Mouse (Mus musculus) erythroblast, embryonic 14.5 days (primary cell): ENCODE data around the gene Mocs1. TPM values are rescaled to one million over a fixed set of nuclear protein-coding genes. Genes with fewer than 3 reads are reported as not detected.

Experiments
- H3K27me3 ChIP-seq: 2 replicates; pipeline ENCODE4 v1.6.1; 2012; ENCODE audit warnings: inconsistent platforms; ENCODE audit not compliant: control insufficient read depth
- H3K36me3 ChIP-seq: 2 replicates; pipeline ENCODE4 v1.6.1; 2012; ENCODE audit warnings: mild to moderate bottlenecking, inconsistent platforms; ENCODE audit not compliant: control insufficient read depth
- H3K4me1 ChIP-seq: 2 replicates; pipeline ENCODE4 v1.6.1; 2012; ENCODE audit warnings: inconsistent platforms; ENCODE audit not compliant: control insufficient read depth
- H3K4me3 ChIP-seq: replicated peaks from 2 replicates; pipeline ENCODE3; 2012; ENCODE audit warnings: moderate library complexity, mild to moderate bottlenecking, inconsistent platforms
- H3K9me3 ChIP-seq: 2 replicates; pipeline ENCODE4 v1.6.1; 2012; ENCODE audit warnings: low read length, inconsistent platforms, mixed read lengths; ENCODE audit not compliant: control insufficient read depth
- GATA1 ChIP-seq: IDR thresholded peaks from 2 replicates; pipeline ENCODE4 v1.6.1; 2012; ENCODE audit warnings: low read length, inconsistent platforms, mixed read lengths
- TAL1 ChIP-seq: IDR thresholded peaks from 3 replicates; pipeline ENCODE4 v1.6.1; 2012; ENCODE audit warnings: low read length, inconsistent platforms, mixed read lengths
- polyA plus RNA-seq: library from polyadenylated mRNA; stranded (reverse); fragments of >175 nt; gene quantifications from 2 replicates; pipeline ENCODE4 v1.2.3, GENCODE M21; 2012

Mocs1 gene
- polyA plus RNA-seq, 1 experiment, result 0.95 TPM

DNA sequence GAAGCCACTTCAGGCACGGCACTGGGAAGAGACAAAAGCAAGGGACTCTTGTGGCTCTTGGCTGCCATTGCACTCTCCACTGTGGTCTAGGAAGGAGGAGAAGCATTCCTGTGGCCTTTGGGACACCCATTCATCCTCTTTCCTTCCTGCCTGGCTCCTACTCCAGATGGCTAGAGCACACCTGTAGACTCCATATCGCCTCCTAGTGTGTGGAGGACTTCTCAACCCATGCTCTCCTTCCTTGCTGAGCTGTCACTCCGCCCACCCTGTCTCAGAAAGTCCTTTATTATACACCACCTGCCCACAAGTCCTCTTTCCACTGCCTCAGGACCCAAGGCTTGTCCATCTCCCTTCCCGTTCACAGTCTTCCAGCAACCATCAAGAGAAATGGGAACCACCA, 65.1 kb downstream of the Mocs1 start:
- Histone ChIP-seq H3K4me1 (no peaks in the 10 kb centered on the region), H3K36me3 (no peaks in the 10 kb centered on the region), H3K9me3 (peaks cover 2% of the 10 kb centered on the region; the same call in 1 of the 2 replicates), H3K27me3 (no peaks in the 10 kb centered on the region), H3K4me3 (no peak overlapping the region)
- TF ChIP-seq TAL1 (no peak), GATA1 (no peak)

DNA sequence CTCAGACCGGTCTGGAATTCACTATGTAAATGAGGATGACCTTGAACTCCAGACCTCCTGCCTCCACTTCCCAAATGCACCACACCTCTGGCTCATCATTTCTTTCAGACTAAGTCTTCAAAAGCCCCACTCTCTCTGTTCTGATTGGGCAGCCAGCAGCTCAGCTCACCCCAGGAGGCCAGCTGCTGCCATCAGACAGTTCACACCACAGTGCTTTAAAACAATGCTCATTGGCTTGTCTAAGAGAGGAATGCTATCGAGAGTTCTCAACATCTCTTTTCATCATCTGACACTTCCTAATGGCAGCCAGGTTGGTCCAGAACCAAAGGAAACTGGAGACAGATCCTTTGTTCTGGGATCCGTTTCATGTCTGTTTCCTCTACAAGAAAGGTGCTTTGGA, 70.0 kb downstream of the Mocs1 start:
- no peaks in the 10 kb centered on the region for H3K27me3 ChIP-seq
- TF ChIP-seq GATA1 (no peak), TAL1 (no peak)
- H3K9me3 ChIP-seq, result peaks cover 2% of the 10 kb centered on the region; the same call in 1 of the 2 replicates
- H3K4me3 ChIP-seq, result no peak overlapping the region
- no peaks in the 10 kb centered on the region for H3K36me3 ChIP-seq
- no peaks in the 10 kb centered on the region for H3K4me1 ChIP-seq

DNA sequence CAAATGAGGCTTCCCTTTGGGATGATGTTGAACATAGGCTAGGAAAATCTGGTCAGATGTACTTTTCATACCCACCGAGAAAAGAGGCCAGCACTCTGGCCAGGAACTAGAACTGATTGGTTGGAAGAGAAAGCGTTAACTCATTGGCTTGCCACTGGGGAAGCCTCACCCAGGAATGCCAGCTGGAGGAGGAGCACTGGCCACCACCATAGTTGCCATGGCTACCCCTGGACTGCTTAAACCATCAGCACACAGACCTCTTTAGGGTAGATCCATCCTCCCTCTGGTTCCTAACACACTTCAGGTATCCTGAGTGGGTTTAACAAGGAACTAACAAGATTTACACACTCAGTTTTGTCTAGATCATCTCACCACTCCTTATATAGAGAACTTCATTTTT, 71.5 kb downstream of the Mocs1 start:
- no peaks in the 10 kb centered on the region for H3K27me3 ChIP-seq
- H3K4me1 ChIP-seq, result no peaks in the 10 kb centered on the region
- H3K36me3 ChIP-seq, result no peaks in the 10 kb centered on the region
- no peak overlapping the region for H3K4me3 ChIP-seq
- no peaks in the 10 kb centered on the region for H3K9me3 ChIP-seq
- TF ChIP-seq TAL1 (no peak), GATA1 (no peak)

DNA sequence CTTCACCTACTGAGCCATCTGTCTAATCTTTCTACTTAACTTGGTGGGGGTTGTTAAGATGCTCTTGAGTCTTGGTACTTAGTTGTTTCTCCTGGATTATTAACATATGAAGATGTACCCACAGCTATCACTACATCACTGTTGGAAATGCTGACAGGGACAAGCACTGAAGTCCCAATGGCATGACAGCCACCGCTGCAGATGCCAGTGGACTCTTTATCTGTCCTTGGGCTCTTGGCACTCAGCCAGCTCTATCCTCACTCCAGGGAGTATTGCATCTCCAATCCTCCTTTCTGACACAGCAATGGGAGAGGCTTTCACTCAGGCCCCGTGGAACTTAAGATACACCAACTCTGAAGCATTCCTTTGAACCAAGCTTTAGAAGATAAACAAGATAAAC, 72.1 kb downstream of the Mocs1 start:
- H3K27me3 ChIP-seq, result no peaks in the 10 kb centered on the region
- TF ChIP-seq GATA1 (no peak), TAL1 (no peak)
- no peaks in the 10 kb centered on the region for H3K4me1 ChIP-seq
- H3K4me3 ChIP-seq, result no peak overlapping the region
- H3K9me3 ChIP-seq, result no peaks in the 10 kb centered on the region
- no peaks in the 10 kb centered on the region for H3K36me3 ChIP-seq

DNA sequence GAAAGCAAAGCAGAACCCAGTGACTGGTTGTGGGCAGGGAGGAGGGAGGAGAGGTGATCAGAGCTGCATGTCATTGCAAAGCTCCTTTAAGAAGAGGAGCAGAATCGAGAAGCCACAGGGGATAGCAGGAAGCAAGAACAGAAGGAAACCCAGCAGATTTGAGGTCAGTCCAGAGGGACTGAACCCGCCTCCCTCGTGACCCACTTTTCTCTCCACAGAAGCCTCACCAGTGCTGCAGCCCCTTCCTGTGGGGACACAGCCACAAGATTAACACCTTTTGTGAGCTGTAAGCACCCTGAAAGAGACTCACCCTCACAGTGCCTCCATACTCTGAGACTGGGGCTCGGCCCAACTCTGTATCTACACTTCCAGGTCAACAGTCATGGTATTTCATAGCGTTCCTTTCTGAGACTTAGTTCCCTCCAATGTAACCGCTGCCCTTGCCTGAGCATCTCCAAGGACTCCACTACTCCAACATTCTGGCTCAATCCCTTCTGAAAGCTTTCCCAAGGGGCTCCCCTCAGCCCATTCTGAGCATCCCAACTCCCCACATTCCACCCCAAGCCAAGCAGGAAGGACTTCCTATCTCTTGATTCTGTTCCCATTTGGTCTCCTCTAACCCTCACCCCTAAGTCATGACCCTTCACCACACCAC, 75.2 kb downstream of the Mocs1 start:
- Histone ChIP-seq H3K36me3 (no peaks in the 10 kb centered on the region), H3K4me1 (no peaks in the 10 kb centered on the region), H3K27me3 (no peaks in the 10 kb centered on the region), H3K4me3 (no peak overlapping the region), H3K9me3 (no peaks in the 10 kb centered on the region)
- TF ChIP-seq GATA1 (no peak), TAL1 (no peak)

Other genes starting within 250 kb of the Mocs1 start
- gene Daam2, start 136.0 kb downstream of the Mocs1 start, polyA plus RNA-seq, result not detected in 2 replicates
- not detected in 2 replicates for gene Kif6, start 186.8 kb downstream of the Mocs1 start, polyA plus RNA-seq